Mouse (Mus musculus) embryonic facial prominence, embryonic 12.5 days (tissue): Measurements from ENCODE around the gene Mrgpra4. TPM values are rescaled to one million over a fixed set of nuclear protein-coding genes. Genes with fewer than 3 reads are reported as not detected.

Experiments used
- ATAC-seq: fragments of 200-750 bp; cut with Nextera tagmentation; 2 replicates; pipeline ENCODE4 v1.8.0; 2017; ENCODE audit not compliant: insufficient number of reproducible peaks, insufficient read depth, low FRiP score, low TSS enrichment
- H3K27ac ChIP-seq: fragments of 300-500 bp; sonication (generic); 2 replicates; pipeline ENCODE4 v1.5.1; 2016; ENCODE audit warnings: mild to moderate bottlenecking
- H3K27me3 ChIP-seq: fragments of 300-500 bp; sonication (generic); 2 replicates; pipeline ENCODE4 v1.6.1; 2016; ENCODE audit warnings: mild to moderate bottlenecking, moderate library complexity
- H3K36me3 ChIP-seq: fragments of 300-500 bp; sonication (generic); 2 replicates; pipeline ENCODE4 v1.6.1; 2016; ENCODE audit warnings: mild to moderate bottlenecking
- H3K4me1 ChIP-seq: fragments of 300-500 bp; sonication (generic); 2 replicates; pipeline ENCODE4 v1.6.1; 2016
- H3K4me2 ChIP-seq: fragments of 300-500 bp; sonication (generic); replicated peaks from 2 replicates; pipeline ENCODE4 v1.6.1; 2016; ENCODE audit warnings: mild to moderate bottlenecking, moderate library complexity
- H3K4me3 ChIP-seq: fragments of 300-500 bp; sonication (generic); 2 replicates; pipeline ENCODE4 v1.5.1; 2016; ENCODE audit warnings: mild to moderate bottlenecking
- H3K9ac ChIP-seq: fragments of 300-500 bp; sonication (generic); 2 replicates; pipeline ENCODE4 v1.6.1; 2016; ENCODE audit warnings: mild to moderate bottlenecking, moderate library complexity
- H3K9me3 ChIP-seq: fragments of 300-500 bp; sonication (generic); 2 replicates; pipeline ENCODE4 v1.6.1; 2016; ENCODE audit warnings: mild to moderate bottlenecking, moderate library complexity
- WGBS: fragments of 180-500 bp; shearing (Covaris S2); methylation state at CpG from one replicate; pipeline ENCODE4 v1.1.7; 2016; 5-methylcytosine and 5-hydroxymethylcytosine counted together
- polyA plus RNA-seq: library from polyadenylated mRNA; unstranded; fragments of >200 nt; fragmentation: Nextera tagmentation; extraction: Ambion mirVana; gene quantifications from 2 replicates; pipeline ENCODE4 v1.2.1, GENCODE M21; 2016

Gene Mrgpra4
- polyA plus RNA-seq = not detected in 2 replicates

- H3K4me1 ChIP-seq = no peaks in the 10 kb centered on the region
- no peaks in the 10 kb centered on the region for H3K27me3 ChIP-seq
- no peak within 1 kb of the TSS for H3K4me3 ChIP-seq
- H3K9me3 ChIP-seq = 0 out of 2 replicates have a peak, but pooled peaks cover 2% of the 10 kb centered on the region
- ATAC-seq = no peak
- no peak within 1 kb of the TSS for H3K27ac ChIP-seq
- no peak within 1 kb of the TSS for H3K9ac ChIP-seq
- no peak within 1 kb of the TSS for H3K4me2 ChIP-seq
- 81% methylated on average over 1 of the region's 1 CpGs for WGBS
- H3K36me3 ChIP-seq = no peaks in the 10 kb centered on the region
Measured at GRCm38 (mm10) chr7:47981995-47982394, at the start of gene Mrgpra4. Mrgpra4 (minus strand) TSS chr7:47982095.

DNA sequence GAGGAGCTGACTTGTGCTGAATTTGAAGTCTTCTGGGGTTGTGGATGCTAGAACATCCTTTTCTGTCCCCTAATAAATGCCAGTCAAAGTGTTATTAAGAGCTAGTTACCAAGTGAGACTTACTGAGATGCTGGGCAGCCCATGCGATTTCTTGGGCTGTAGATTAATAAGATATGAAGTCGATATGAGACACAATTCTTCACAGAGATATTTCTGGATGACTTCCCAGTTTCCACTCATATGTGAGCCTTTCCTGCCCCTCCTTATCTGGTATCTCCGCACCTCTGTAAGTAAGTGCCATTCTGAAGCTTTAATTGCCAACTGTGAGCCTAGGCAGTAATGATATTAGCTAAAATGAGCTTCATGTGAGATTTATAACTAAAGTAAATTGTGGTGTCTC, 45.6 kb upstream of the Mrgpra4 start, which contains the start of gene Mrgprx1:
Gene Mrgprx1 (minus strand): TSS at position 101 of the 400 bp plus-strand sequence.
- Histone ChIP-seq H3K9ac (no peak within 1 kb of the TSS), H3K4me1 (no peaks in the 10 kb centered on the region)
- 86% methylated on average over 3 of the region's 3 CpGs for whole genome bisulfite sequencing

GRCm38 (mm10) chr7:48017874-48018273, 36.0 kb upstream of the Mrgpra4 start:
- Histone ChIP-seq H3K4me1 (no peaks in the 10 kb centered on the region), H3K27ac (no peak overlapping the region), H3K36me3 (no peaks in the 10 kb centered on the region), H3K9ac (no peak overlapping the region), H3K27me3 (no peaks in the 10 kb centered on the region), H3K4me3 (no peak overlapping the region), H3K4me2 (no peak overlapping the region), H3K9me3 (no peaks in the 10 kb centered on the region)
- 50% methylated on average over 2 of the region's 2 CpGs for WGBS
- ATAC-seq = no peak

More for the DNA sequence above, 45.6 kb upstream of the Mrgpra4 start, which contains the start of gene Mrgprx1:
- Histone ChIP-seq H3K4me3 (no peak within 1 kb of the TSS), H3K36me3 (no peaks in the 10 kb centered on the region), H3K27me3 (no peaks in the 10 kb centered on the region), H3K27ac (no peak within 1 kb of the TSS), H3K9me3 (no peaks in the 10 kb centered on the region), H3K4me2 (no peak within 1 kb of the TSS)
- no peak for ATAC-seq

GRCm38 (mm10) chr7:47995689-47996088, 13.8 kb upstream of the Mrgpra4 start:
- Histone ChIP-seq H3K4me3 (no peak overlapping the region), H3K4me1 (no peaks in the 10 kb centered on the region), H3K9me3 (no peaks in the 10 kb centered on the region), H3K27me3 (no peaks in the 10 kb centered on the region), H3K4me2 (no peak overlapping the region), H3K9ac (no peak overlapping the region), H3K36me3 (no peaks in the 10 kb centered on the region), H3K27ac (no peak overlapping the region)
- ATAC-seq = no peak
- WGBS = 70% methylated on average over 3 of the region's 3 CpGs

GRCm38 (mm10) chr7:47986752-47987151, 4.9 kb upstream of the Mrgpra4 start:
- 47% methylated on average over 1 of the region's 1 CpGs for WGBS
- no peak overlapping the region for H3K27ac ChIP-seq

More at GRCm38 (mm10) chr7:47986752-47987151, 4.9 kb upstream of the Mrgpra4 start:
- H3K36me3 ChIP-seq = no peaks in the 10 kb centered on the region
- no peak overlapping the region for H3K4me3 ChIP-seq
- no peaks in the 10 kb centered on the region for H3K27me3 ChIP-seq
- H3K4me2 ChIP-seq = no peak overlapping the region
- H3K9me3 ChIP-seq = 0 out of 2 replicates have a peak, but pooled peaks cover 3% of the 10 kb centered on the region
- no peak for ATAC-seq
- no peaks in the 10 kb centered on the region for H3K4me1 ChIP-seq
- no peak overlapping the region for H3K9ac ChIP-seq

Other genes with a start within 250 kb of the Mrgpra4 start
- gene Mrgprx1, start 45.5 kb upstream of the Mrgpra4 start, polyA plus RNA-seq = not detected in 2 replicates
- not detected in 2 replicates for gene Mrgprb5, start 186.9 kb upstream of the Mrgpra4 start, polyA plus RNA-seq
- not detected in 2 replicates for gene Mrgprb4, start 217.2 kb upstream of the Mrgpra4 start, polyA plus RNA-seq